Mouse (Mus musculus): Measurements from ENCODE around the gene Dmrt3. TPM values are rescaled to one million over a fixed set of nuclear protein-coding genes. Genes with fewer than 3 reads are reported as not detected.

The Dmrt3 gene
- polyA plus RNA-seq, 1 experiment = not detected

DNA sequence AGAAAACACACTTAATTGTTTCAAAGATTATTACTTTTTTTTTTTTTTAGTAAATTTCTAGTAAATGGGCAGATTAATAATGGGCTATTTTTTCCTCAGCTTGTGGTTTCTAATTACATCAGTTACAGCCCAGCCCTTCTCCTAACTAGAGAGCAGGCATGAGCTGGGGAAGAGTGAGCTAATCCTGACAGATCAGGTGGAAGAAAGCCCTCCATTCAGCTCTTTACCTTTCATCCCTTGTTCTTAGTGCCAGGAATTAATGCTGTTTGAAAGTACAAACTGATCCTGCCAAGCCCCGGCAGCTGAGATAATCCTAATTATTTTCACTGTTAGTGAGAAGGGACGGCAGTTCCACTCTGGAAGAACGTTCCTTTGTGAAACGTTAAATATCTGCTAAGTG lies 11.5 kb upstream of the Dmrt3 start:
- TF ChIP-seq CTCF (IDR thresholded peaks at IDR 0.05; ENCODE audit: control insufficient read depth, insufficient read depth, low read length) = no peak
- no peak for TF ChIP-seq POLR2A (IDR thresholded peaks at IDR 0.05; ENCODE audit: borderline replicate concordance, control insufficient read depth, low read depth, low read length)
- Histone ChIP-seq H3K4me1 (ENCODE audit: control insufficient read depth, insufficient read depth, low read length) (no peaks in the 10 kb centered on the region), H3K27ac (ENCODE audit: control insufficient read depth, insufficient read depth, low read depth, low read length, poor library complexity) (no peak overlapping the region), H3K4me3 (replicated peaks; ENCODE audit: control insufficient read depth, low read depth, low read length) (no peak overlapping the region)
- 19% methylated on average over 4 of the region's 4 CpGs for WGBS

DNA sequence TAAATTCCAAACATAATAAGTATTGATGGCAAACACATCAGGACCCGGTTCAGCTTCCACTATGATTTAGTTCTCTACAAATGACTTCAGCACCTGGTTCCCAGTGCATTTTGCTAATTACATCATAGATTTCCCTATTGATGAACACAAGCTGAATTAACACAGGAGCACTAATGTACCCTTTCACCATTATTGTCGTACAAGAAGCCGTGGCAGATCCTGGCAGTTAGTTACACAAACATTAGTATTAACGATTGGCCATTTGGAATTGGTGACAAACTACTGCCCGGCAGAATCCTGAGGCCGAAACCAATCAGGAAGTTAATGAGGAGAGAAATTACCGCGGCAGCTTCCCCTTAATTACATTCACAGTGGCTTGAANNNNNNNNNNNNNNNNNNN lies 8.1 kb upstream of the Dmrt3 start:
- H3K4me1 ChIP-seq (ENCODE audit: control insufficient read depth, insufficient read depth, low read length) = no peaks in the 10 kb centered on the region; the same call in 1 of the 2 replicates
- WGBS = 7% methylated on average over 8 of the region's 8 CpGs
- TF ChIP-seq POLR2A (IDR thresholded peaks at IDR 0.05; ENCODE audit: borderline replicate concordance, control insufficient read depth, low read depth, low read length) (no peak), CTCF (IDR thresholded peaks at IDR 0.05; ENCODE audit: control insufficient read depth, insufficient read depth, low read length) (no peak)

DNA sequence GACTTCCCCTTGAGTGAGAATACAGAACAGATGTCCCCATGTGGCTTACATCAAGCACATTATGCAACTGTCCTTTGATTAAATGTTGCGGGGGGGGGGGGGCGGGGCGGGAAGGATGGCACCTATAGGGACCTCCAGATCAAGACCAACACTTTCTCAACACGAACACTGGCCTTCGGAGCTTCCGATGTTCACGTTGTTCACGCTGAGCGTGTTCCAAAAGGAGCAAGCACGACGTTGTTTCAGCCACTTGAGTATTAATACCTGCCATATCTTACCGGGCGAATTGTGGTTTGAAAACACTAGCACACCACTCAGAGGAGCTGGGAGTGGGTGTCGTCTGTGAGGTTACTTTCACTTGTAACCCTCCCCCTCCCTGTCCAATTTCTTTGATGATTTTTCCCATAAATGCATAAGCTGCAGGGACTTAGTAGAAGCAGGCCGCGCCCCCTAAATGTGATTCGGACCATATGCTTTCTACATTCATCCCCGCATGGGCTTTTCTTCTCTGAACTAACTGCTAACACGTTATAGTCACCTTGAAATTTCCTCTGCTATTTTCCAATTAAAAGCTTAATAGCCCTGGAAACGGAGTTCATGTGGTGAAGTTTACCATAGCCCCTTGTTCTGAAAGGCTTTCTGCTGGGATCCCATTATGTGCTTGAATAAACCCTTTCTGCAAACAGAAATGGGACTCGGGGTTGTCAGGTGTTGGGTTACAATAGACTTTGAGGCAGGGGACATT lies 2.5 kb upstream of the Dmrt3 start:
- no peak for TF ChIP-seq POLR2A (IDR thresholded peaks at IDR 0.05; ENCODE audit: borderline replicate concordance, control insufficient read depth, low read depth, low read length)
- TF ChIP-seq CTCF (IDR thresholded peaks at IDR 0.05; ENCODE audit: control insufficient read depth, insufficient read depth, low read length) = no peak
- H3K4me1 ChIP-seq (ENCODE audit: control insufficient read depth, insufficient read depth, low read length) = no peaks in the 10 kb centered on the region; the same call in 1 of the 2 replicates
- WGBS = 3% methylated on average over 21 of the region's 21 CpGs
- H3K27ac ChIP-seq (ENCODE audit: control insufficient read depth, insufficient read depth, low read depth, low read length, poor library complexity) = no peak overlapping the region
- H3K4me3 ChIP-seq (replicated peaks; ENCODE audit: control insufficient read depth, low read depth, low read length) = no peak overlapping the region

More for the DNA sequence above, 8.1 kb upstream of the Dmrt3 start:
- H3K4me3 ChIP-seq (replicated peaks; ENCODE audit: control insufficient read depth, low read depth, low read length) = no peak overlapping the region
- no peak overlapping the region for H3K27ac ChIP-seq (ENCODE audit: control insufficient read depth, insufficient read depth, low read depth, low read length, poor library complexity)

DNA sequence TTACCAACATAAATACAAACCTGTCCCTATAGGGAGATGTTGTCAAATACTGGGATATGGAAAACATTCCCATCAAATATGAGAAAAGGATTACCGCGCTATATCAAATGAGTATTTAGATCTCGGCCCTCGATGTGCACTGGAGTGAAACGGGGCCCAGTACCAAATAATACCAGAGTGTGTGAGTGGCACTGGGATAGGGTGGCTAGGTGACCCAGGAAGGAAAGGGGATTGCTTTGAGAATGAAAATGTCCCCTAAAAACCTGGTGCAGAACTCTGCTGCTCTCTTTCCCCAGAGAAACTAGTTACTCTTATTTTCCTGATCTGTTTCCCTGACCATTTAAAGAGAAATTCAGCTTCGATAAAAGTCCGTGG lies 1.9 kb upstream of the Dmrt3 start:
- TF ChIP-seq POLR2A (IDR thresholded peaks at IDR 0.05; ENCODE audit: borderline replicate concordance, control insufficient read depth, low read depth, low read length) (no peak), CTCF (IDR thresholded peaks at IDR 0.05; ENCODE audit: control insufficient read depth, insufficient read depth, low read length) (no peak)
- no peaks in the 10 kb centered on the region; the same call in 1 of the 2 replicates for H3K4me1 ChIP-seq (ENCODE audit: control insufficient read depth, insufficient read depth, low read length)
- no peak overlapping the region for H3K27ac ChIP-seq (ENCODE audit: control insufficient read depth, insufficient read depth, low read depth, low read length, poor library complexity)
- H3K4me3 ChIP-seq (replicated peaks; ENCODE audit: control insufficient read depth, low read depth, low read length) = no peak overlapping the region
- WGBS = 9% methylated on average over 7 of the region's 7 CpGs

DNA sequence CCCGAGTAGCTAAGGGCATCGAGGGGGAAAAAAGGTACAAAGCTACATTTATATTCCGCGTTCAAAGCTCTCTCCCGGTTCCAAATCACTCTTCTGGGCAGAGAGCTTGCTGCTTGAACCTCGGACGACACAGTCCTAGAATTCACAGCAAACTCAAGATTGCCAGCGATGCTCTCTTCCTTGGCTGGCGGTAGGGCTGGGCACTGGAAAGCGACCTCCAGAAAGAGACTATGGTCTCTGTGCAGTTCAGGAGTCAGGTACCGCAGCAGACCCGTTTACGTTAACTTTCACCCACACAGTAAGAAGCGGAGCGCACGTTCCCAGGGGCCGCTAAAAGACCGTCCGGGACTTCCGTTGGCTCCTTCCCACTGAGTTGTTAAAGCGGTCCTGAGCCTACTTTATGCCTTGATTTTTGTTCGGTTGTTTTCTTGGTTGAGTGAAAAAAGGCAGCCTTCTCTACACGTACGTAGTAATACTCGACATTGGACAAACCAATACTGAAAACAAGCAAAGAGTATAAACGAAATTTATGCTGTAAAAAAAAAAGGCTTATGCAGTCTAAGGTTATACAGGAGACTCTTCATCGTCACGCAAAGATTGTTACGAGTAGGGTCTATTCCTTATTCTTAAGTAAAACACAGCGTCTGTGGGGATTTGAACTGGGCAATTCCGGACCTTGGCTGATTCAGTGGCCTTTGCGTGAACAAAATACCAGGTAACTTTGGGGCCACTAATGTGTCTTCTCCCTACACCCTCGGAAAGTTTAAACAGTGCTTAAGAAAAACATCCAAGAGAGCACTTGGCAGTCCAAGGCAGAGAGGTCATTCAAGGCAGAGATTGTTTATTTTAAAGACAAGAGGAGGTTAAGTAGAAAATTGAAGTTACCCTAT lies 895 bp upstream of the Dmrt3 start:
- TF ChIP-seq CTCF (IDR thresholded peaks at IDR 0.05; ENCODE audit: control insufficient read depth, insufficient read depth, low read length) = no peak
- no peak for TF ChIP-seq POLR2A (IDR thresholded peaks at IDR 0.05; ENCODE audit: borderline replicate concordance, control insufficient read depth, low read depth, low read length)
- H3K4me3 ChIP-seq (replicated peaks; ENCODE audit: control insufficient read depth, low read depth, low read length) = no peak overlapping the region
- 5% methylated on average over 33 of the region's 33 CpGs for WGBS
- no peak overlapping the region for H3K27ac ChIP-seq (ENCODE audit: control insufficient read depth, insufficient read depth, low read depth, low read length, poor library complexity)
- no peaks in the 10 kb centered on the region; the same call in 1 of the 2 replicates for H3K4me1 ChIP-seq (ENCODE audit: control insufficient read depth, insufficient read depth, low read length)

DNA sequence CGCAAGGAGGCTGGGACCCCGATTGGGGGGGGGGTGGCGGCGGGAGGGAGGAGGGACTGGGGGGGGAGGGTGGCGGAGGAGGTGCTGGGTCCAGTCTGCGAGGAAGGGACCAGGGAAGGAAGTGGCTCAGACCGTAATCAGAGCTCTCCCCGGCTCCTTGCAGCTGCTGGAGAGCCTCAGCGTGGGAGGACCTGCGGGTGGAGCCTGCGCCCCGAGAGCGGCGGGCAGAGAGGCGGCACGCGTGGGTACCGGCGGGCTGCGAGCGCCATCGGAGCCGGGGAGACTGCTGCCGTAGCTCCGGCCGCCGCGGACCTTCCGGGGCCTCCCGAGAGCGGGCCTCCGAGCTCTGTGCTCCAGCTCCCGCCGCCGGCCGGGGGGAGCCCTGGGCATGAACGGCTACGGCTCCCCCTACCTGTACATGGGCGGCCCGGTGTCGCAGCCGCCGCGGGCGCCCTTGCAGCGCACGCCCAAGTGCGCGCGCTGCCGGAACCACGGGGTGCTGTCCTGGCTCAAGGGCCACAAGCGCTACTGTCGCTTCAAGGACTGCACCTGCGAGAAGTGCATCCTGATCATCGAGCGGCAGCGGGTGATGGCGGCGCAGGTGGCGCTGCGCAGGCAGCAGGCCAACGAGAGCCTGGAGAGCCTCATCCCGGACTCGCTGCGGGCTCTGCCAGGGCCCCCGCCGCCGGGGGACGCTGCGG lies 460 bp downstream of the Dmrt3 start:
- no peak overlapping the region for H3K4me3 ChIP-seq (replicated peaks; ENCODE audit: control insufficient read depth, low read depth, low read length)

DNA sequence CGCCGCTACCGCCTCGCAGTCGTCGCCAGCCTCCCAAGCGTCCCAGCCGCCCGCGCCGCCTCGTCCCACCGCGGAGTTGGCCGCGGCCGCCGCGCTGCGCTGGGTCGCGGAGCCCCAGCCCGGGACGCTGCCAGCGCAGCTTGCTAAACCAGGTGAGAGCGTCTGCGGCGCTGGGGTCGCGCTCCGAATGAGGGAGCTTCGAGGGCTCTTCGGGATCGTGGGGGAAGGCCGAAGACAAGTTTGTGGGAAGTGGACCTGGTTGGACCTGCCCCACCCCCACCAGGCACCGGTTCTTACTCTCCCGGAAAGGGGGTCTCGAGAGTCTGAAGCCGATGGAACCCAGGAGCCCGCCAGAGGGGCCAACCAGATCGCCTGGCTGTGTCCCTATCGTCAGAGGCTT lies 1.0 kb downstream of the Dmrt3 start:
- TF ChIP-seq CTCF (IDR thresholded peaks at IDR 0.05; ENCODE audit: control insufficient read depth, insufficient read depth, low read length) = no peak
- TF ChIP-seq POLR2A (IDR thresholded peaks at IDR 0.05; ENCODE audit: borderline replicate concordance, control insufficient read depth, low read depth, low read length) = no peak
- no peak overlapping the region; the same call in 1 of the 2 replicates for H3K27ac ChIP-seq (ENCODE audit: control insufficient read depth, insufficient read depth, low read depth, low read length, poor library complexity)
- under 1% methylated on average over 42 of the region's 42 CpGs for WGBS
- H3K4me3 ChIP-seq (replicated peaks; ENCODE audit: control insufficient read depth, low read depth, low read length) = no peak overlapping the region
- no peaks in the 10 kb centered on the region; the same call in 1 of the 2 replicates for H3K4me1 ChIP-seq (ENCODE audit: control insufficient read depth, insufficient read depth, low read length)

More for the DNA sequence above, 460 bp downstream of the Dmrt3 start:
- H3K4me1 ChIP-seq (ENCODE audit: control insufficient read depth, insufficient read depth, low read length) = no peaks in the 10 kb centered on the region; the same call in 1 of the 2 replicates
- no peak for TF ChIP-seq POLR2A (IDR thresholded peaks at IDR 0.05; ENCODE audit: borderline replicate concordance, control insufficient read depth, low read depth, low read length)
- no peak for TF ChIP-seq CTCF (IDR thresholded peaks at IDR 0.05; ENCODE audit: control insufficient read depth, insufficient read depth, low read length)
- under 1% methylated on average over 63 of the region's 71 CpGs for WGBS
- no peak overlapping the region; the same call in 1 of the 2 replicates for H3K27ac ChIP-seq (ENCODE audit: control insufficient read depth, insufficient read depth, low read depth, low read length, poor library complexity)

Measured in bone marrow, adult 2 months (tissue).